16 mouse cellular contexts compared by ENCODE assay signal in genomic region chr6:60995596-60995995, GRCm38 (mm10).
DNase-seq lines count a peak whose midpoint lies in the region; ATAC-seq and TF ChIP-seq lines count a peak whose summit lies in the region.
"Had no signal": no experiment of that assay in that cellular context is flagged by ENCODE, and none has a peak within 500 bp of the region (broad histone marks: within the 10 kb centered on the region; RNA-seq: fewer than 3 reads in every experiment).

No protein-coding gene starts in this region.

- WGBS in forebrain, embryonic 12.5 days, result 55% methylated on average over 6 of the region's 6 CpGs
- WGBS in forebrain, embryonic 11.5 days, result 74% methylated on average over 6 of the region's 6 CpGs
- WGBS in lung, postnatal 0 days, result 67% methylated on average over 6 of the region's 6 CpGs
- 28% methylated on average over 6 of the region's 6 CpGs for WGBS in neural tube, embryonic 14.5 days
- 67% methylated on average over 6 of the region's 6 CpGs for WGBS in intestine, embryonic 16.5 days

- no peak overlapping the region for H3K4me3 ChIP-seq in forebrain, embryonic 12.5 days (replicated peaks)
- H3K4me3 ChIP-seq in forebrain, embryonic 11.5 days (ENCODE audit: low read depth, low read length), result no peak overlapping the region
- H3K4me3 ChIP-seq in lung, postnatal 0 days (ENCODE audit: low read depth, low read length), result no peak overlapping the region
- H3K4me3 ChIP-seq in neural tube, embryonic 14.5 days (ENCODE audit: low read depth, low read length), result no peak overlapping the region
- H3K4me3 ChIP-seq in intestine, embryonic 16.5 days (ENCODE audit: low read length), result no peak overlapping the region
- H3K4me3 ChIP-seq: embryonic facial prominence, embryonic 13.5 days; liver, embryonic 15.5 days had no signal

- no peak for DNase-seq in forebrain, embryonic 11.5 days (ENCODE audit: low spot score)
- peak; percentile 6 for DNase-seq in lung, postnatal 0 days (ENCODE audit: low spot score)
- DNase-seq in lung, postnatal 14 days, result no peak
- DNase-seq in forelimb bud, embryonic 11.5 days (ENCODE audit: low read depth, low spot score), result peak; percentile 54
- DNase-seq: cerebellum, postnatal 10 days; heart, postnatal 36 days; lung, postnatal 4 days; right cerebral cortex, postnatal 25 days; thymus, postnatal 36 days had no signal

- no peaks in the 10 kb centered on the region for H3K36me3 ChIP-seq in forebrain, embryonic 12.5 days (replicated peaks)
- no peaks in the 10 kb centered on the region for H3K36me3 ChIP-seq in forebrain, embryonic 11.5 days (ENCODE audit: control insufficient read depth, insufficient read depth, low read length)
- no peaks in the 10 kb centered on the region for H3K36me3 ChIP-seq in lung, postnatal 0 days (ENCODE audit: insufficient read depth, low read length)
- no peaks in the 10 kb centered on the region for H3K36me3 ChIP-seq in neural tube, embryonic 14.5 days (ENCODE audit: control insufficient read depth, insufficient read depth, low read length)
- no peaks in the 10 kb centered on the region for H3K36me3 ChIP-seq in intestine, embryonic 16.5 days (ENCODE audit: control insufficient read depth, insufficient read depth, low read length)
- H3K36me3 ChIP-seq: embryonic facial prominence, embryonic 13.5 days; liver, embryonic 15.5 days had no signal

- ATAC-seq in forebrain, embryonic 12.5 days (ENCODE audit: low FRiP score), result 0 out of 2 replicates have a peak, but pooled peaks have one; percentile 30
- ATAC-seq in forebrain, embryonic 11.5 days (replicated peaks; ENCODE audit: low FRiP score), result no peak
- ATAC-seq in lung, postnatal 0 days, result no peak
- ATAC-seq in neural tube, embryonic 14.5 days (ENCODE audit: low read depth), result peak; percentile 93
- no peak for ATAC-seq in intestine, embryonic 16.5 days
- ATAC-seq: intestine, postnatal 0 days had no signal

- TF ChIP-seq EP300 in lung, postnatal 0 days (IDR thresholded peaks at IDR 0.05), result no peak

- no peak overlapping the region for H3K4me2 ChIP-seq in forebrain, embryonic 12.5 days
- no peak overlapping the region for H3K4me2 ChIP-seq in forebrain, embryonic 11.5 days (ENCODE audit: low read depth, low read length, severe bottlenecking)
- no peak overlapping the region for H3K4me2 ChIP-seq in lung, postnatal 0 days (replicated peaks; ENCODE audit: low read depth, low read length)
- no peak overlapping the region for H3K4me2 ChIP-seq in neural tube, embryonic 14.5 days (ENCODE audit: low read depth, low read length)
- no peak overlapping the region for H3K4me2 ChIP-seq in intestine, embryonic 16.5 days (ENCODE audit: low read depth, low read length)
- H3K4me2 ChIP-seq: embryonic facial prominence, embryonic 13.5 days; heart, embryonic 11.5 days; liver, embryonic 15.5 days had no signal

- peaks cover 16% of the 10 kb centered on the region for H3K4me1 ChIP-seq in forebrain, embryonic 12.5 days
- H3K4me1 ChIP-seq in forebrain, embryonic 11.5 days (replicated peaks; ENCODE audit: control insufficient read depth, insufficient read depth, low read length), result no peaks in the 10 kb centered on the region; the same call in 1 of the 2 replicates
- no peaks in the 10 kb centered on the region for H3K4me1 ChIP-seq in lung, postnatal 0 days (ENCODE audit: insufficient read depth, low read depth, low read length)
- peaks cover 8% of the 10 kb centered on the region; the same call in 1 of the 2 replicates for H3K4me1 ChIP-seq in neural tube, embryonic 14.5 days (ENCODE audit: control insufficient read depth, insufficient read depth, low read length)
- no peaks in the 10 kb centered on the region for H3K4me1 ChIP-seq in intestine, embryonic 16.5 days (ENCODE audit: control insufficient read depth, insufficient read depth, low read length)
- H3K4me1 ChIP-seq: liver, embryonic 15.5 days had no signal

- no peaks in the 10 kb centered on the region for H3K27me3 ChIP-seq in forebrain, embryonic 12.5 days
- H3K27me3 ChIP-seq in forebrain, embryonic 11.5 days (ENCODE audit: control insufficient read depth, insufficient read depth, low read length), result no peaks in the 10 kb centered on the region
- no peaks in the 10 kb centered on the region for H3K27me3 ChIP-seq in lung, postnatal 0 days (replicated peaks; ENCODE audit: insufficient read depth, low read length)
- no peaks in the 10 kb centered on the region for H3K27me3 ChIP-seq in neural tube, embryonic 14.5 days (ENCODE audit: control insufficient read depth, insufficient read depth, low read length)
- H3K27me3 ChIP-seq in intestine, embryonic 16.5 days (replicated peaks; ENCODE audit: control insufficient read depth, insufficient read depth, low read length), result no peaks in the 10 kb centered on the region
- H3K27me3 ChIP-seq: embryonic facial prominence, embryonic 13.5 days; liver, embryonic 15.5 days had no signal

- TF ChIP-seq CTCF in lung, postnatal 0 days (IDR thresholded peaks at IDR 0.05), result no peak

- H3K27ac ChIP-seq in forebrain, embryonic 12.5 days, result no peak overlapping the region
- H3K27ac ChIP-seq in forebrain, embryonic 11.5 days (ENCODE audit: low read depth, low read length), result no peak overlapping the region
- no peak overlapping the region for H3K27ac ChIP-seq in lung, postnatal 0 days (ENCODE audit: low read length)
- no peak overlapping the region for H3K27ac ChIP-seq in neural tube, embryonic 14.5 days (ENCODE audit: low read depth, low read length)
- no peak overlapping the region for H3K27ac ChIP-seq in intestine, embryonic 16.5 days (ENCODE audit: low read length)
- H3K27ac ChIP-seq: embryonic facial prominence, embryonic 13.5 days; liver, embryonic 15.5 days had no signal

- H3K9ac ChIP-seq in forebrain, embryonic 12.5 days, result no peak overlapping the region
- no peak overlapping the region for H3K9ac ChIP-seq in forebrain, embryonic 11.5 days (ENCODE audit: low read length)
- no peak overlapping the region for H3K9ac ChIP-seq in lung, postnatal 0 days (replicated peaks; ENCODE audit: low read depth)
- no peak overlapping the region for H3K9ac ChIP-seq in neural tube, embryonic 14.5 days (replicated peaks; ENCODE audit: low read depth, low read length)
- H3K9ac ChIP-seq in intestine, embryonic 16.5 days (ENCODE audit: low read depth, low read length), result no peak overlapping the region
- H3K9ac ChIP-seq: embryonic facial prominence, embryonic 13.5 days; liver, embryonic 15.5 days had no signal

- no peaks in the 10 kb centered on the region for H3K9me3 ChIP-seq in forebrain, embryonic 12.5 days
- H3K9me3 ChIP-seq in forebrain, embryonic 11.5 days (ENCODE audit: control insufficient read depth, low read length), result no peaks in the 10 kb centered on the region
- no peaks in the 10 kb centered on the region for H3K9me3 ChIP-seq in lung, postnatal 0 days (ENCODE audit: low read length)
- H3K9me3 ChIP-seq in neural tube, embryonic 14.5 days (ENCODE audit: control insufficient read depth, low read length), result no peaks in the 10 kb centered on the region
- H3K9me3 ChIP-seq in intestine, embryonic 16.5 days (ENCODE audit: control insufficient read depth, low read length), result no peaks in the 10 kb centered on the region
- H3K9me3 ChIP-seq: embryonic facial prominence, embryonic 13.5 days; liver, embryonic 15.5 days had no signal

Comparison
In these comparisons a context has a peak if more than half of its experiments do, and no peak if none do; other contexts are left out.
1. ATAC-seq: peak in forebrain, embryonic 12.5 days (single experiment) and neural tube, embryonic 14.5 days (single experiment); none in forebrain, embryonic 11.5 days (single experiment), lung, postnatal 0 days (single experiment) and intestine, embryonic 16.5 days (single experiment).
2. DNase-seq: peak in lung, postnatal 0 days (single experiment) and forelimb bud, embryonic 11.5 days (single experiment); none in forebrain, embryonic 11.5 days (single experiment) and lung, postnatal 14 days (single experiment).